Mouse (Mus musculus) megakaryocyte progenitor cell, adult 5-6 weeks (primary cell): ENCODE measurements around the gene Sqor. TPM values are rescaled to one million over a fixed set of nuclear protein-coding genes. Genes with fewer than 3 reads are reported as not detected.

Experiments used
- ATAC-seq: replicated peaks from 2 replicates; pipeline ENCODE4 v1.8.0; 2016; ENCODE audit warnings: mild to moderate bottlenecking, moderate TSS enrichment, inconsistent platforms; ENCODE audit not compliant: poor library complexity
- total RNA-seq, 2 experiments: library from RNA; stranded (forward) in 1 of 2; stranded (reverse) in 1 of 2; fragments of 157-497, 149-512 nt in 1 of 2; fragments of 200-1000 nt in 1 of 2; gene quantifications; 2 replicates each; pipeline versions ENCODE4 v1.2.3 to v1.2.4; 2015 to 2017

Gene Sqor
- total RNA-seq, 2 experiments from 2014 or later: 34.6 to 35.5 TPM

DNA sequence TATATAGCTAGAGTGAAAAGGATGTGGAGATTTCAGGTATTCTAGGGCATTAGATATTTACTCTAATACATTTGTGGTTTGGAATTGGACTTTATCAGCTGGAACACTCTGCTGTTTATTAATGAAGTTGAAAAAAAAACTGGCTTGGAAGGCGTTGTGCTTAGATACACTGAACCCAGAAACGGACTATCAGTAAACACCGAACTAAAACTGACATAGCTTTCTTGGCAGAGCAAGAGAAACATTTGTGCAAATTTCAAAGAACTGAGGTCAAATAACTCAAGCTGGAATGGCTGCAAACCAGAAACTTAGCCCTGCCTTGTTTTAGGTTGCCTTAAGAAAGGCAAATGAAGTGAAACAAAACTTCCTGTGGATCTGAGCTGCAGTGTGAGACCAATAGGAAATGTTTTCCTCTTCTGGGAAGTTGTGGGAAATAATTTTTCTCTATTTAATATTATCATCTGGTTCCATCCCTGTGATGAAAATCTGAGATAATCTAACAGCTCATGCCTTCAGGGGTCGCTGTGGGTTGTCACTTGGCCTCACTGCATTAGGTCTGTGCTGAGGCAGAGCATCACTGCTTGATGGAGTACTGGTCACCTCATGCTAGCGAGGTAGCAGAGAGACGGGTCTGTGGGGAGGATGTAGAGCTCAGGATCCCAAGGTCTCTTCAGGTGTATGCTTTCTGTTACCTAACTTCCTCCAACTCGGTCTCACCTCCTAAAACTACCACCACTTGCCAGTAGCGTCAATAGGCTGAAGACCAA lies 16.7 kb downstream of the Sqor start:
- ATAC-seq: peak; percentile 72

- no peak for ATAC-seq
Observed at GRCm38 (mm10) chr2:122783730-122784129, 18.7 kb downstream of the Sqor start.

DNA sequence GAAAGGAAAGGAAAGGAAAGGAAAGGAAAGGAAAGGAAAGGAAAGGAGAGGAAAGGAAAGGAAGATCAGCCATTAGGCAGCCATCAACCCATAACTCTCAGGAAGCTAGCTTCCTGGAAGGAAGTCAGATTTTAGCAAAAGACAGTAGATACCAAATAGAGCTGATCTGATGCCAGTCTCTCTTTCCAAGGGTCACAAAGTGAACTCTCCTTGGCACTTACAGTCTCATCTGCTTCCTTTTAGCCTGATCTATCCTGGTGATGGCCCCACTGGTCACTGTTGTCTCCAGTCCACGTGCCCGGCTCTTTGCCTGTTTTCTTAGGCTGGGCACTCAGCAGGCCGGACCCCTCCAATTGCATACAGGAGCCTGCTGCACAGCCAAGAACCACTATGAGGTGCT lies 19.7 kb downstream of the Sqor start:
- no peak for ATAC-seq

- ATAC-seq: no peak
Observed at GRCm38 (mm10) chr2:122786167-122786566, 21.1 kb downstream of the Sqor start.

GRCm38 (mm10) chr2:122789311-122789710 lies 24.3 kb downstream of the Sqor start:
- ATAC-seq: peak; percentile 68

DNA sequence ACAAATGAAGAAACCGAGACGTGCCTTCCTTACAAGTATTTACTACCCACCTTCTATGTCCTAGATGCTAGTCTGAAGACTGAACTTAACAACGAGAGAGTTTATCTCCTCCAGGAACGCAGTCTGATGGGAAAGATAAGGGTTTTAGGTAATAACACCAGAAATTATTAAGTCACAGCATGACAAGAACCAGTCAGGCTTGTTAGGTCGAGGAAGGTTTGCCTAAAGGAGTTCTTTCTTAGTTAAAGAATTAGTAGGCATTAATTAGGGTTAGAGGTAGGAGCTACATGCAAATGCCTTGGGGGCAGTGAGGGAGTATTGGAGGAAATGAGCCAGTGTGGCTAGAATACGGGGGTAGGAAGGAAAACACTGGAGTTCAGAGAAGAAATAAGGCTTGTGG lies 24.7 kb downstream of the Sqor start:
- no peak for ATAC-seq

DNA sequence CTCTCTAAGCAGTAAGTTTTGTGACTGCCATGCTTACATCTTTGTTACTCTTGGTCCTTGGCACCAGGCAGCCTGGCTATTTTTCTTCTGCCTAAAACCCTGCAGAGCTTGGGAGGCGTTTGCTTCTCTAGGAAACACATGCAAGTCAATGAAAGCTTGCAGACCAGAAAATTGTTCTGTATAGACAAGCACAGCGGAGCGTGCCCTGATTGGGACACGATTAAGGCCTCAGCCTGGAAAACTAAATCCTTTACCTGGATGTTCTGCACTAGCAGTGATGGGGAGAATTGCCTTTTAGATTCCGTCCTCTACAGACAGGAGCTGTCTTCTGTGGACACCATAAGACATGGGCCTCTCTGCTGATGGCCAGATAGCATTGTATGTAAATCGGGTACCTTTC lies 39.4 kb downstream of the Sqor start:
- no peak for ATAC-seq

DNA sequence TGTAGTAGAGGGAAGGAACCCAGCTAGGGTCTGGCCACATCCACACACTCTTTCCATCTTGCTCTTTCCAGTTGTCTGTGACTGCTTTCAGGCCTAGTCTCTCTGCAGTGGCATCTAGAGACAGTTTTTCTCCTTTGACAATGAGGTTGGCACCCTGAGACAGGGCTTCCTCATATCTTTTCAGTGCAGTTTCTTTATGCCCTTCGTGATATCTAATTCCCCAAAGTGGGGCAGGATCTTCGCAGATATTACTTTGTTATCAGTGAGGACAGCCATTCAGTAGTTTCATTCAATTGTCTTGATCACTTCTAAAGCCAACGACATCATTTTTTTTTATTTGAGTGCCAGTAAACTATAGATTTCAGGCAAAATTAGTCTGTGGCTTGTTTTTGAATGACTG lies 41.0 kb downstream of the Sqor start:
- ATAC-seq: peak; percentile 93

GRCm38 (mm10) chr2:122809027-122809426 lies 44.0 kb downstream of the Sqor start:
- ATAC-seq: no peak

- peak; percentile 58 for ATAC-seq
Observed at GRCm38 (mm10) chr2:122816986-122817385, 51.9 kb downstream of the Sqor start.

- ATAC-seq: no peak
Observed at GRCm38 (mm10) chr2:122821246-122821645, 56.2 kb downstream of the Sqor start.

GRCm38 (mm10) chr2:122825406-122826236 lies 60.6 kb downstream of the Sqor start:
- ATAC-seq: peak; percentile 88

DNA sequence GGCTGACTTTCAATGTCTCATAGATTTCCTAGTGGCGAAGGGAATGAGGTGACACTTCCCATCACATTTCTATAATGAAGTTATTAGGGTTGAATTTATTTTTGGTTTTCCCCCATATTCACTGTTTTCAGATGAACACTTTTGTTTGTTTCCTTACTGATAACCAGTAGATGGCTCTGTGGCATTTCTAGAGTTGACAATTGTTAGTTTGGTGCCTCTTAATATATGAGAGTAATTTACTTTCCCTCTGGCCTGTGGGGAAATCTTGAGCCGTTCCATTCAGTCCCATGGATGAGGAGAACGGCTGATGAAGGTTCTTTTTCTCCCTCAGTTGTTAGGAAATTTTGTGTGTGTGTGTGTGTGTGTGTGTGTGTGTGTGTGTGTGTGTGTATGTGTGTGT lies 61.3 kb downstream of the Sqor start:
- ATAC-seq: no peak

- no peak for ATAC-seq
Observed at GRCm38 (mm10) chr2:122854636-122855035, 89.6 kb downstream of the Sqor start.

GRCm38 (mm10) chr2:122855354-122855753 lies 90.3 kb downstream of the Sqor start:
- ATAC-seq: no peak

Other genes starting within 250 kb of the Sqor start
- gene Gatm, start 153.9 kb upstream of the Sqor start, total RNA-seq (2015): 199 and 209 TPM in 2 replicates
- 131 and 133 TPM in 2 replicates for gene Gatm, start 153.9 kb upstream of the Sqor start, total RNA-seq (2017)
- 4.2 and 5.9 TPM in 2 replicates for gene AA467197, start 128.3 kb upstream of the Sqor start, total RNA-seq (2015)
- gene AA467197, start 128.3 kb upstream of the Sqor start, total RNA-seq (2017): 5.4 and 7.4 TPM in 2 replicates
- 1.8 and 2.1 TPM in 2 replicates for gene Slc30a4, start 62.6 kb upstream of the Sqor start, total RNA-seq (2015)
- gene Slc30a4, start 62.6 kb upstream of the Sqor start, total RNA-seq (2017): 2.5 and 2.7 TPM in 2 replicates
- 15.5 and 18.9 TPM in 2 replicates for gene Bloc1s6, start 26.7 kb upstream of the Sqor start, total RNA-seq (2015)
- gene Bloc1s6, start 26.7 kb upstream of the Sqor start, total RNA-seq (2017): 18.8 and 28.1 TPM in 2 replicates